In genomic region chr6:49236331-49236730, GRCm38 (mm10) we compare ENCODE assay signal across 8 mouse cellular contexts. TPM values are rescaled to one million over a fixed set of nuclear protein-coding genes. Genes with fewer than 3 reads are reported as not detected.
DNase-seq lines count a peak whose midpoint lies in the region; ATAC-seq lines count a peak whose summit lies in the region.

No protein-coding gene starts in this region.

- DNase-seq in 416B (ENCODE audit: low read depth) = peak; percentile 94
- DNase-seq in adrenal gland, postnatal 4 days (ENCODE audit: low spot score in 2 of 2) = peak; percentile 100
- peak; percentile 99 to 100 for DNase-seq in spleen, postnatal 10 days (ENCODE audit: low spot score in 2 of 2)

- no peak overlapping the region for H3K4me2 ChIP-seq in heart, embryonic 11.5 days
- no peak overlapping the region for H3K4me2 ChIP-seq in kidney, embryonic 14.5 days (replicated peaks; ENCODE audit: low read depth, low read length)
- H3K4me2 ChIP-seq in limb, embryonic 13.5 days (replicated peaks) = no peak overlapping the region
- no peak overlapping the region for H3K4me2 ChIP-seq in midbrain, embryonic 16.5 days (ENCODE audit: low read length)

- H3K4me1 ChIP-seq in heart, embryonic 11.5 days (ENCODE audit: control insufficient read depth, insufficient read depth, low read length) = no peaks in the 10 kb centered on the region
- no peaks in the 10 kb centered on the region for H3K4me1 ChIP-seq in kidney, embryonic 14.5 days (ENCODE audit: control insufficient read depth, insufficient read depth, low read length)
- H3K4me1 ChIP-seq in limb, embryonic 13.5 days = no peaks in the 10 kb centered on the region
- no peaks in the 10 kb centered on the region for H3K4me1 ChIP-seq in midbrain, embryonic 16.5 days (ENCODE audit: control insufficient read depth, insufficient read depth, low read length)

- no peak overlapping the region for H3K27ac ChIP-seq in heart, embryonic 11.5 days (ENCODE audit: low read depth, low read length)
- H3K27ac ChIP-seq in kidney, embryonic 14.5 days (ENCODE audit: low read depth, low read length) = no peak overlapping the region
- H3K27ac ChIP-seq in limb, embryonic 13.5 days = no peak overlapping the region
- H3K27ac ChIP-seq in midbrain, embryonic 16.5 days (ENCODE audit: low read length) = no peak overlapping the region

- H3K36me3 ChIP-seq in heart, embryonic 11.5 days (ENCODE audit: control insufficient read depth, insufficient read depth, low read length) = no peaks in the 10 kb centered on the region
- no peaks in the 10 kb centered on the region for H3K36me3 ChIP-seq in kidney, embryonic 14.5 days (ENCODE audit: control insufficient read depth, insufficient read depth, low read length)
- peaks cover 5% of the 10 kb centered on the region; the same call in 1 of the 2 replicates for H3K36me3 ChIP-seq in limb, embryonic 13.5 days
- H3K36me3 ChIP-seq in midbrain, embryonic 16.5 days (ENCODE audit: control insufficient read depth, insufficient read depth, low read length) = no peaks in the 10 kb centered on the region

- H3K9me3 ChIP-seq in heart, embryonic 11.5 days (replicated peaks; ENCODE audit: control insufficient read depth, low read length) = no peaks in the 10 kb centered on the region
- H3K9me3 ChIP-seq in kidney, embryonic 14.5 days (ENCODE audit: control insufficient read depth, low read length) = no peaks in the 10 kb centered on the region
- H3K9me3 ChIP-seq in limb, embryonic 13.5 days = 0 out of 2 replicates have a peak, but pooled peaks cover 3% of the 10 kb centered on the region
- H3K9me3 ChIP-seq in midbrain, embryonic 16.5 days (replicated peaks; ENCODE audit: control insufficient read depth, low read length, poor library complexity, severe bottlenecking) = no peaks in the 10 kb centered on the region

- no peaks in the 10 kb centered on the region for H3K27me3 ChIP-seq in heart, embryonic 11.5 days (ENCODE audit: control insufficient read depth, insufficient read depth, low read length)
- no peaks in the 10 kb centered on the region for H3K27me3 ChIP-seq in kidney, embryonic 14.5 days (ENCODE audit: control insufficient read depth, insufficient read depth, low read length)
- no peaks in the 10 kb centered on the region for H3K27me3 ChIP-seq in limb, embryonic 13.5 days
- no peaks in the 10 kb centered on the region for H3K27me3 ChIP-seq in midbrain, embryonic 16.5 days (ENCODE audit: control insufficient read depth, insufficient read depth, low read depth, low read length)

- H3K4me3 ChIP-seq in heart, embryonic 11.5 days (ENCODE audit: low read depth, low read length) = no peak overlapping the region
- H3K4me3 ChIP-seq in kidney, embryonic 14.5 days (ENCODE audit: low read length) = no peak overlapping the region
- no peak overlapping the region for H3K4me3 ChIP-seq in limb, embryonic 13.5 days
- H3K4me3 ChIP-seq in midbrain, embryonic 16.5 days (ENCODE audit: low read depth, low read length) = no peak overlapping the region

- 50% methylated on average over 9 of the region's 9 CpGs for WGBS in heart, embryonic 11.5 days (ENCODE audit: insufficient replicate concordance)
- 53% methylated on average over 9 of the region's 9 CpGs for WGBS in kidney, embryonic 14.5 days
- 65% methylated on average over 9 of the region's 9 CpGs for WGBS in limb, embryonic 13.5 days
- 54% methylated on average over 9 of the region's 9 CpGs for WGBS in midbrain, embryonic 16.5 days

- peak; percentile 100 for ATAC-seq in erythroid progenitor cell, adult 5-6 weeks (replicated peaks; ENCODE audit: low FRiP score, poor library complexity, severe bottlenecking)
- ATAC-seq in heart, embryonic 11.5 days (replicated peaks; ENCODE audit: insufficient number of reproducible peaks, low FRiP score, low TSS enrichment) = peak; percentile 100
- ATAC-seq in kidney, embryonic 14.5 days (ENCODE audit: low FRiP score, low TSS enrichment) = peak; percentile 100
- peak; percentile 97 for ATAC-seq in limb, embryonic 13.5 days (ENCODE audit: low FRiP score, low read depth)
- peak; percentile 95 for ATAC-seq in midbrain, embryonic 16.5 days

- H3K9ac ChIP-seq in heart, embryonic 11.5 days (ENCODE audit: low read depth, low read length) = no peak overlapping the region
- no peak overlapping the region for H3K9ac ChIP-seq in kidney, embryonic 14.5 days (ENCODE audit: low read depth, low read length)
- H3K9ac ChIP-seq in limb, embryonic 13.5 days = no peak overlapping the region
- no peak overlapping the region for H3K9ac ChIP-seq in midbrain, embryonic 16.5 days (ENCODE audit: low read depth, low read length)

RNA-seq across cellular contexts. Expression of gene Igf2bp3, which starts 21.6 kb away (rescaled TPM):
- 10 to 100 TPM; 16.9 to 17.5 TPM for total RNA-seq in adrenal gland, postnatal 4 days (2021)
- total RNA-seq in erythroid progenitor cell, adult 5-6 weeks (2015; ENCODE audit: low replicate concordance) = not detected in 2 replicates
- not detected in 2 replicates for total RNA-seq in erythroid progenitor cell, adult 5-6 weeks (2017; ENCODE audit: low replicate concordance)
- 74.4 and 78.3 TPM in 2 replicates for polyA plus RNA-seq in heart, embryonic 11.5 days (2014; fragmentation: Nextera tagmentation; extraction: Ambion mirVana)
- 56.0 and 73.4 TPM in 2 replicates for polyA plus RNA-seq in kidney, embryonic 14.5 days (2014; fragmentation: Nextera tagmentation; extraction: Ambion mirVana)
- 79.9 and 81.4 TPM in 2 replicates for polyA plus RNA-seq in limb, embryonic 13.5 days (2015; fragmentation: Nextera tagmentation; extraction: Ambion mirVana)
- 17.1 and 24.0 TPM in 2 replicates for polyA plus RNA-seq in midbrain, embryonic 16.5 days (2015; fragmentation: Nextera tagmentation; extraction: Ambion mirVana)

RNA-seq across cellular contexts. Expression of gene Tra2a, which starts 27.5 kb away (rescaled TPM):
- 10 to 100 TPM; 58.7 to 63.1 TPM for total RNA-seq in adrenal gland, postnatal 4 days (2021)
- 176 and 196 TPM in 2 replicates for total RNA-seq in erythroid progenitor cell, adult 5-6 weeks (2015; ENCODE audit: low replicate concordance)
- 116 and 133 TPM in 2 replicates for total RNA-seq in erythroid progenitor cell, adult 5-6 weeks (2017; ENCODE audit: low replicate concordance)
- polyA plus RNA-seq in heart, embryonic 11.5 days (2014; fragmentation: Nextera tagmentation; extraction: Ambion mirVana) = 27.3 and 40.4 TPM in 2 replicates
- polyA plus RNA-seq in kidney, embryonic 14.5 days (2014; fragmentation: Nextera tagmentation; extraction: Ambion mirVana) = 60.1 and 136 TPM in 2 replicates
- 131 and 132 TPM in 2 replicates for polyA plus RNA-seq in limb, embryonic 13.5 days (2015; fragmentation: Nextera tagmentation; extraction: Ambion mirVana)
- 105 and 141 TPM in 2 replicates for polyA plus RNA-seq in midbrain, embryonic 16.5 days (2015; fragmentation: Nextera tagmentation; extraction: Ambion mirVana)
